Mouse (Mus musculus): Measurements from ENCODE around the gene Mcoln2. TPM values are rescaled to one million over a fixed set of nuclear protein-coding genes. Genes with fewer than 3 reads are reported as not detected.

Mcoln2 gene
- polyA plus RNA-seq, 1 experiment from 2014 or later = 0.49 TPM

GRCm38 (mm10) chr3:146151755-146152154, 2.1 kb downstream of the Mcoln2 start:
- Histone ChIP-seq H3K4me3 (ENCODE audit: low read depth, low read length) (no peak overlapping the region), H3K27ac (ENCODE audit: low read depth, low read length) (no peak overlapping the region), H3K9ac (ENCODE audit: low read length) (no peak overlapping the region), H3K27me3 (ENCODE audit: control insufficient read depth, insufficient read depth, low read length) (peaks cover 5% of the 10 kb centered on the region; the same call in 1 of the 2 replicates), H3K36me3 (ENCODE audit: control insufficient read depth, insufficient read depth, low read length) (no peaks in the 10 kb centered on the region), H3K4me1 (ENCODE audit: control insufficient read depth, insufficient read depth, low read length) (peaks cover 10% of the 10 kb centered on the region; the same call in 1 of the 2 replicates), H3K4me2 (ENCODE audit: low read depth) (no peak overlapping the region), H3K9me3 (ENCODE audit: control insufficient read depth, low read length) (no peaks in the 10 kb centered on the region)
- no peak for DNase-seq (ENCODE audit: low spot score)
- ATAC-seq (ENCODE audit: insufficient read depth, low FRiP score, low TSS enrichment) = no peak
- 89% methylated on average over 8 of the region's 8 CpGs for WGBS

- 90% methylated on average over 8 of the region's 8 CpGs for WGBS
- ATAC-seq (ENCODE audit: insufficient read depth, low FRiP score, low TSS enrichment) (no peak), DNase-seq (ENCODE audit: low spot score) (no peak)
- H3K4me1 ChIP-seq (ENCODE audit: control insufficient read depth, insufficient read depth, low read length) = peaks cover 10% of the 10 kb centered on the region; the same call in 1 of the 2 replicates
- no peaks in the 10 kb centered on the region for H3K36me3 ChIP-seq (ENCODE audit: control insufficient read depth, insufficient read depth, low read length)
- H3K27ac ChIP-seq (ENCODE audit: low read depth, low read length) = no peak overlapping the region
- H3K27me3 ChIP-seq (ENCODE audit: control insufficient read depth, insufficient read depth, low read length) = peaks cover 5% of the 10 kb centered on the region; the same call in 1 of the 2 replicates
- no peak overlapping the region for H3K4me3 ChIP-seq (ENCODE audit: low read depth, low read length)
- H3K9ac ChIP-seq (ENCODE audit: low read length) = no peak overlapping the region
- no peaks in the 10 kb centered on the region for H3K9me3 ChIP-seq (ENCODE audit: control insufficient read depth, low read length)
- H3K4me2 ChIP-seq (ENCODE audit: low read depth) = no peak overlapping the region
Observed at GRCm38 (mm10) chr3:146152348-146152747, 2.7 kb downstream of the Mcoln2 start.

- no peak overlapping the region for H3K9ac ChIP-seq (ENCODE audit: low read length)
- H3K4me1 ChIP-seq (ENCODE audit: control insufficient read depth, insufficient read depth, low read length) = peaks cover 10% of the 10 kb centered on the region; the same call in 1 of the 2 replicates
- H3K4me3 ChIP-seq (ENCODE audit: low read depth, low read length) = no peak overlapping the region
- WGBS = 73% methylated on average over 2 of the region's 2 CpGs
- no peaks in the 10 kb centered on the region for H3K36me3 ChIP-seq (ENCODE audit: control insufficient read depth, insufficient read depth, low read length)
- ATAC-seq (ENCODE audit: insufficient read depth, low FRiP score, low TSS enrichment) (no peak), DNase-seq (ENCODE audit: low spot score) (no peak)
- no peaks in the 10 kb centered on the region for H3K9me3 ChIP-seq (ENCODE audit: control insufficient read depth, low read length)
- H3K27me3 ChIP-seq (ENCODE audit: control insufficient read depth, insufficient read depth, low read length) = peaks cover 5% of the 10 kb centered on the region; the same call in 1 of the 2 replicates
- no peak overlapping the region for H3K4me2 ChIP-seq (ENCODE audit: low read depth)
- no peak overlapping the region for H3K27ac ChIP-seq (ENCODE audit: low read depth, low read length)
Observed at GRCm38 (mm10) chr3:146152913-146153312, 3.3 kb downstream of the Mcoln2 start.

GRCm38 (mm10) chr3:146153862-146154611, 4.4 kb downstream of the Mcoln2 start:
- peak; percentile 59 for DNase-seq (ENCODE audit: low spot score)
- no peaks in the 10 kb centered on the region for H3K9me3 ChIP-seq (ENCODE audit: control insufficient read depth, low read length)
- H3K4me3 ChIP-seq (ENCODE audit: low read depth, low read length) = no peak overlapping the region
- no peak for ATAC-seq (ENCODE audit: insufficient read depth, low FRiP score, low TSS enrichment)
- peaks cover 5% of the 10 kb centered on the region; the same call in 1 of the 2 replicates for H3K27me3 ChIP-seq (ENCODE audit: control insufficient read depth, insufficient read depth, low read length)
- H3K36me3 ChIP-seq (ENCODE audit: control insufficient read depth, insufficient read depth, low read length) = no peaks in the 10 kb centered on the region
- H3K27ac ChIP-seq (ENCODE audit: low read depth, low read length) = no peak overlapping the region
- H3K9ac ChIP-seq (ENCODE audit: low read length) = no peak overlapping the region
- WGBS = 35% methylated on average over 11 of the region's 12 CpGs
- H3K4me1 ChIP-seq (ENCODE audit: control insufficient read depth, insufficient read depth, low read length) = peaks cover 10% of the 10 kb centered on the region; the same call in 1 of the 2 replicates
- no peak overlapping the region for H3K4me2 ChIP-seq (ENCODE audit: low read depth)

GRCm38 (mm10) chr3:146155628-146156576, 6.3 kb downstream of the Mcoln2 start:
- no peak overlapping the region for H3K27ac ChIP-seq (ENCODE audit: low read depth, low read length)
- H3K36me3 ChIP-seq (ENCODE audit: control insufficient read depth, insufficient read depth, low read length) = no peaks in the 10 kb centered on the region
- H3K27me3 ChIP-seq (ENCODE audit: control insufficient read depth, insufficient read depth, low read length) = peaks cover 3% of the 10 kb centered on the region; the same call in 1 of the 2 replicates
- ATAC-seq (ENCODE audit: insufficient read depth, low FRiP score, low TSS enrichment) (no peak), DNase-seq (ENCODE audit: low spot score) (no peak)
- H3K4me2 ChIP-seq (ENCODE audit: low read depth) = no peak overlapping the region
- WGBS = 80% methylated on average over 13 of the region's 13 CpGs
- no peak overlapping the region for H3K9ac ChIP-seq (ENCODE audit: low read length)
- no peaks in the 10 kb centered on the region for H3K9me3 ChIP-seq (ENCODE audit: control insufficient read depth, low read length)
- H3K4me3 ChIP-seq (ENCODE audit: low read depth, low read length) = no peak overlapping the region
- peaks cover 5% of the 10 kb centered on the region; the same call in 1 of the 2 replicates for H3K4me1 ChIP-seq (ENCODE audit: control insufficient read depth, insufficient read depth, low read length)

- DNase-seq (ENCODE audit: low spot score) (no peak), ATAC-seq (ENCODE audit: insufficient read depth, low FRiP score, low TSS enrichment) (no peak)
- Histone ChIP-seq H3K27me3 (ENCODE audit: control insufficient read depth, insufficient read depth, low read length) (no peaks in the 10 kb centered on the region), H3K27ac (ENCODE audit: low read depth, low read length) (no peak overlapping the region), H3K4me2 (ENCODE audit: low read depth) (no peak overlapping the region), H3K4me1 (ENCODE audit: control insufficient read depth, insufficient read depth, low read length) (peaks cover 5% of the 10 kb centered on the region; the same call in 1 of the 2 replicates), H3K9me3 (ENCODE audit: control insufficient read depth, low read length) (no peaks in the 10 kb centered on the region), H3K36me3 (ENCODE audit: control insufficient read depth, insufficient read depth, low read length) (no peaks in the 10 kb centered on the region), H3K9ac (ENCODE audit: low read length) (no peak overlapping the region), H3K4me3 (ENCODE audit: low read depth, low read length) (no peak overlapping the region)
- 87% methylated on average over 2 of the region's 2 CpGs for whole genome bisulfite sequencing
Observed at GRCm38 (mm10) chr3:146156811-146157210, 7.2 kb downstream of the Mcoln2 start.

- DNase-seq (ENCODE audit: low spot score) = no peak
- H3K27ac ChIP-seq (ENCODE audit: low read depth, low read length) = no peak overlapping the region
- ATAC-seq (ENCODE audit: insufficient read depth, low FRiP score, low TSS enrichment) = no peak
- no peaks in the 10 kb centered on the region for H3K27me3 ChIP-seq (ENCODE audit: control insufficient read depth, insufficient read depth, low read length)
- H3K9me3 ChIP-seq (ENCODE audit: control insufficient read depth, low read length) = no peaks in the 10 kb centered on the region
- no peaks in the 10 kb centered on the region for H3K36me3 ChIP-seq (ENCODE audit: control insufficient read depth, insufficient read depth, low read length)
- H3K4me3 ChIP-seq (ENCODE audit: low read depth, low read length) = no peak overlapping the region
- no peak overlapping the region for H3K4me2 ChIP-seq (ENCODE audit: low read depth)
- peaks cover 5% of the 10 kb centered on the region; the same call in 1 of the 2 replicates for H3K4me1 ChIP-seq (ENCODE audit: control insufficient read depth, insufficient read depth, low read length)
- no peak overlapping the region for H3K9ac ChIP-seq (ENCODE audit: low read length)
- 87% methylated on average over 4 of the region's 4 CpGs for WGBS
Observed at GRCm38 (mm10) chr3:146158039-146158438, 8.4 kb downstream of the Mcoln2 start.

GRCm38 (mm10) chr3:146159360-146159759, 9.7 kb downstream of the Mcoln2 start:
- Histone ChIP-seq H3K9ac (ENCODE audit: low read length) (no peak overlapping the region), H3K27ac (ENCODE audit: low read depth, low read length) (no peak overlapping the region), H3K9me3 (ENCODE audit: control insufficient read depth, low read length) (no peaks in the 10 kb centered on the region), H3K27me3 (ENCODE audit: control insufficient read depth, insufficient read depth, low read length) (no peaks in the 10 kb centered on the region), H3K4me1 (ENCODE audit: control insufficient read depth, insufficient read depth, low read length) (no peaks in the 10 kb centered on the region), H3K4me2 (ENCODE audit: low read depth) (no peak overlapping the region), H3K36me3 (ENCODE audit: control insufficient read depth, insufficient read depth, low read length) (no peaks in the 10 kb centered on the region), H3K4me3 (ENCODE audit: low read depth, low read length) (no peak overlapping the region)
- ATAC-seq (ENCODE audit: insufficient read depth, low FRiP score, low TSS enrichment) = no peak
- WGBS = 95% methylated on average over 2 of the region's 2 CpGs
- no peak for DNase-seq (ENCODE audit: low spot score)

All from neural tube, embryonic 11.5 days (tissue).